Mouse (Mus musculus): ENCODE measurements around the gene Exoc4.

GRCm38 (mm10) chr6:33977448-33977847 is 728.6 kb downstream of the Exoc4 start:
- TF ChIP-seq CTCF (IDR thresholded peaks at IDR 0.05; ENCODE audit: low read depth) (no peak), EP300 (IDR thresholded peaks at IDR 0.05; ENCODE audit: low read depth) (no peak)
